Mouse (Mus musculus): ENCODE measurements at regions not wholly inside any gene's neighbourhood (a gene's known extent, or its start where the extent isn't known, plus 50 kb on each side); places are given as distances from the start of the nearest gene placed in this dataset.

DNA sequence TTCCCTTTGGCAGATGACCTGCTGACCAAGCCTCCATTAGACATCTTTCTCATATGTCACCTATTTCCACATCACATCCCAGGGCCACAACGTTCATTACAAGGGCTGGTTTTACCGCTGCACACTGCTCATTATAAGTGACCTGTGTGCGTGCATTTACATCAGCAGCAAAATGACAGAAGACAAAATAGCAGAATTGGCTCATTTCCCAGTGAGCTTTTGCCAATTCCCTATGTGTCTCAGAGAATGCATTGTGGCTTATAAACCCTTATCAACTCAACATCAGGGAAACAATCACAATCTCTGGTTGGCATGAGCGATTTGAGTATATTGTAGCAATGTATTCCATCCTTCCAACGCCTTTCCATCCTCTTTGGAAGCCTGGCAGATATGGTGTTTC is 364.7 kb downstream of the Samd5 start:
- no peak overlapping the region for H3K27ac ChIP-seq (ENCODE audit: insufficient read depth, low read length)
- no peaks in the 10 kb centered on the region for H3K36me3 ChIP-seq (ENCODE audit: control insufficient read depth, insufficient read depth, low read length, poor library complexity, severe bottlenecking)
- no peak overlapping the region for H3K4me3 ChIP-seq (ENCODE audit: low read depth, low read length)
- H3K9ac ChIP-seq (ENCODE audit: low read depth, poor library complexity, severe bottlenecking), result no peak overlapping the region
- TF ChIP-seq CTCF (IDR thresholded peaks at IDR 0.05; ENCODE audit: low read depth, low read length) (no peak), POLR2A (IDR thresholded peaks at IDR 0.05; ENCODE audit: insufficient read depth, low read length) (no peak), EP300 (IDR thresholded peaks at IDR 0.05; ENCODE audit: insufficient read depth, low read depth, low read length) (no peak)
- H3K27me3 ChIP-seq (ENCODE audit: control insufficient read depth, insufficient read depth, low read length, poor library complexity, severe bottlenecking), result no peaks in the 10 kb centered on the region; the same call in 1 of the 2 replicates
- no peaks in the 10 kb centered on the region for H3K9me3 ChIP-seq (replicated peaks; ENCODE audit: control insufficient read depth, insufficient read depth, low read length, poor library complexity, severe bottlenecking)
- H3K4me1 ChIP-seq (ENCODE audit: control insufficient read depth, insufficient read depth, low read length), result no peaks in the 10 kb centered on the region

DNA sequence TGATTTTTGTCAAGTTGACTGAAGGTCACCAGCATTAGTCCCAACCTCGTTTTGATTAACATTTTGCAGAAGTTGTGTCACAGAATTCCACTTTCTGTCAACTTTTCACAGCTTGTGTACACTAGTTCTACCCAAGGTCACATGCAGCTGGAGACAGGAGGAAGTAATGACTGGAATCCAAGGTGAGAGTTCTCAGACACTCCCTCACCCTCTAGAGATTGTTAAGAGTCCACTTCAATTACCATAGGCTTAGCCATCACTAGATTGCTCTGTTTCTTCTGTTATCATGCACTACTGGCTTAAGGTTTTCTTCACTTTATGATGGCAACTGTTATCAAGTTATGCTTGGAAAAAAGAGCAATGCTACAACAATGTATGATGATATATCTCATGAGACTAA is 379.0 kb downstream of the Samd5 start:
- Histone ChIP-seq H3K27ac (ENCODE audit: insufficient read depth, low read length) (no peak overlapping the region), H3K9ac (ENCODE audit: low read depth, poor library complexity, severe bottlenecking) (no peak overlapping the region), H3K27me3 (ENCODE audit: control insufficient read depth, insufficient read depth, low read length, poor library complexity, severe bottlenecking) (no peaks in the 10 kb centered on the region; the same call in 1 of the 2 replicates), H3K9me3 (replicated peaks; ENCODE audit: control insufficient read depth, insufficient read depth, low read length, poor library complexity, severe bottlenecking) (no peaks in the 10 kb centered on the region; the same call in 1 of the 2 replicates), H3K36me3 (ENCODE audit: control insufficient read depth, insufficient read depth, low read length, poor library complexity, severe bottlenecking) (no peaks in the 10 kb centered on the region), H3K4me1 (ENCODE audit: control insufficient read depth, insufficient read depth, low read length) (no peaks in the 10 kb centered on the region), H3K4me3 (ENCODE audit: low read depth, low read length) (no peak overlapping the region)
- no peak for TF ChIP-seq POLR2A (IDR thresholded peaks at IDR 0.05; ENCODE audit: insufficient read depth, low read length)
- no peak for TF ChIP-seq EP300 (IDR thresholded peaks at IDR 0.05; ENCODE audit: insufficient read depth, low read depth, low read length)
- TF ChIP-seq CTCF (IDR thresholded peaks at IDR 0.05; ENCODE audit: low read depth, low read length), result no peak

- Histone ChIP-seq H3K9ac (ENCODE audit: low read depth, poor library complexity, severe bottlenecking) (no peak overlapping the region), H3K9me3 (replicated peaks; ENCODE audit: control insufficient read depth, insufficient read depth, low read length, poor library complexity, severe bottlenecking) (no peaks in the 10 kb centered on the region; the same call in 1 of the 2 replicates), H3K4me3 (ENCODE audit: low read depth, low read length) (no peak overlapping the region), H3K27me3 (ENCODE audit: control insufficient read depth, insufficient read depth, low read length, poor library complexity, severe bottlenecking) (no peaks in the 10 kb centered on the region; the same call in 1 of the 2 replicates), H3K27ac (ENCODE audit: insufficient read depth, low read length) (no peak overlapping the region), H3K4me1 (ENCODE audit: control insufficient read depth, insufficient read depth, low read length) (no peaks in the 10 kb centered on the region), H3K36me3 (ENCODE audit: control insufficient read depth, insufficient read depth, low read length, poor library complexity, severe bottlenecking) (no peaks in the 10 kb centered on the region)
- no peak for TF ChIP-seq POLR2A (IDR thresholded peaks at IDR 0.05; ENCODE audit: insufficient read depth, low read length)
- TF ChIP-seq EP300 (IDR thresholded peaks at IDR 0.05; ENCODE audit: insufficient read depth, low read depth, low read length), result no peak
- no peak for TF ChIP-seq CTCF (IDR thresholded peaks at IDR 0.05; ENCODE audit: low read depth, low read length)
Measured at GRCm38 (mm10) chr10:9295269-9295668, 379.7 kb downstream of the Samd5 start.

DNA sequence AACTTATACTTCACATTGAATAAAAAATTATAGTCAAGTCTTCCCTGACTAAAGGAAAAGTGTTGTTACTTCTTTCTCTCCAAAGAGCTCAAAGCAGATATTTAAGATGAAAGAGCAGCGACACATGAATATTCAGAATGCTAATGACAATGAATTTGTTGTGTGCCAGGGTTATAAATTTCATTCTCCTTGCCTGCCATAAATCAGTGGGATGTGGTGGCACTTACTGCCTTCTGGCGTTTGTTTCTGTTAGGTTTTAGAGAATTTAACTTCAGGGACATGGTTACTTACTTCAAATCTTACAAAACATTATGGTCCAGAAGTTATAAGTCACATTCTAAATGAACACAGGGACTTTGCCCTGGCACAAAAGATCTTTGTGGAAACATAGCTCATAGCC is 380.4 kb downstream of the Samd5 start:
- Histone ChIP-seq H3K27ac (ENCODE audit: insufficient read depth, low read length) (no peak overlapping the region), H3K27me3 (ENCODE audit: control insufficient read depth, insufficient read depth, low read length, poor library complexity, severe bottlenecking) (no peaks in the 10 kb centered on the region), H3K9me3 (replicated peaks; ENCODE audit: control insufficient read depth, insufficient read depth, low read length, poor library complexity, severe bottlenecking) (no peaks in the 10 kb centered on the region; the same call in 1 of the 2 replicates), H3K36me3 (ENCODE audit: control insufficient read depth, insufficient read depth, low read length, poor library complexity, severe bottlenecking) (no peaks in the 10 kb centered on the region), H3K4me3 (ENCODE audit: low read depth, low read length) (no peak overlapping the region), H3K9ac (ENCODE audit: low read depth, poor library complexity, severe bottlenecking) (no peak overlapping the region), H3K4me1 (ENCODE audit: control insufficient read depth, insufficient read depth, low read length) (no peaks in the 10 kb centered on the region)
- TF ChIP-seq EP300 (IDR thresholded peaks at IDR 0.05; ENCODE audit: insufficient read depth, low read depth, low read length) (no peak), POLR2A (IDR thresholded peaks at IDR 0.05; ENCODE audit: insufficient read depth, low read length) (no peak), CTCF (IDR thresholded peaks at IDR 0.05; ENCODE audit: low read depth, low read length) (no peak)

GRCm38 (mm10) chr10:9291456-9292146 is 383.4 kb downstream of the Samd5 start:
- H3K9me3 ChIP-seq (replicated peaks; ENCODE audit: control insufficient read depth, insufficient read depth, low read length, poor library complexity, severe bottlenecking), result no peaks in the 10 kb centered on the region
- TF ChIP-seq CTCF (IDR thresholded peaks at IDR 0.05; ENCODE audit: low read depth, low read length), result no peak
- no peak for TF ChIP-seq POLR2A (IDR thresholded peaks at IDR 0.05; ENCODE audit: insufficient read depth, low read length)
- TF ChIP-seq EP300 (IDR thresholded peaks at IDR 0.05; ENCODE audit: insufficient read depth, low read depth, low read length), result no peak
- H3K4me1 ChIP-seq (ENCODE audit: control insufficient read depth, insufficient read depth, low read length), result no peaks in the 10 kb centered on the region
- H3K36me3 ChIP-seq (ENCODE audit: control insufficient read depth, insufficient read depth, low read length, poor library complexity, severe bottlenecking), result no peaks in the 10 kb centered on the region
- no peak overlapping the region for H3K4me3 ChIP-seq (ENCODE audit: low read depth, low read length)
- H3K9ac ChIP-seq (ENCODE audit: low read depth, poor library complexity, severe bottlenecking), result no peak overlapping the region
- no peak overlapping the region for H3K27ac ChIP-seq (ENCODE audit: insufficient read depth, low read length)
- H3K27me3 ChIP-seq (ENCODE audit: control insufficient read depth, insufficient read depth, low read length, poor library complexity, severe bottlenecking), result no peaks in the 10 kb centered on the region

- H3K4me1 ChIP-seq (ENCODE audit: control insufficient read depth, insufficient read depth, low read length), result no peaks in the 10 kb centered on the region
- H3K4me3 ChIP-seq (ENCODE audit: low read depth, low read length), result no peak overlapping the region
- no peaks in the 10 kb centered on the region for H3K36me3 ChIP-seq (ENCODE audit: control insufficient read depth, insufficient read depth, low read length, poor library complexity, severe bottlenecking)
- H3K9ac ChIP-seq (ENCODE audit: low read depth, poor library complexity, severe bottlenecking), result no peak overlapping the region
- H3K27me3 ChIP-seq (ENCODE audit: control insufficient read depth, insufficient read depth, low read length, poor library complexity, severe bottlenecking), result no peaks in the 10 kb centered on the region
- no peaks in the 10 kb centered on the region for H3K9me3 ChIP-seq (replicated peaks; ENCODE audit: control insufficient read depth, insufficient read depth, low read length, poor library complexity, severe bottlenecking)
- no peak overlapping the region for H3K27ac ChIP-seq (ENCODE audit: insufficient read depth, low read length)
- TF ChIP-seq EP300 (IDR thresholded peaks at IDR 0.05; ENCODE audit: insufficient read depth, low read depth, low read length), result no peak
- no peak for TF ChIP-seq POLR2A (IDR thresholded peaks at IDR 0.05; ENCODE audit: insufficient read depth, low read length)
- TF ChIP-seq CTCF (IDR thresholded peaks at IDR 0.05; ENCODE audit: low read depth, low read length), result no peak
Measured at GRCm38 (mm10) chr10:9272940-9273339, 387.1 kb upstream of the Sash1 start.

Data from ES-Bruce4 (cell line).